Mouse (Mus musculus) MEL-GATA-1-ER (cell line): Measurements from ENCODE around the gene Cdh18.
"Not testable (repeated sequence)": the region's sequence is repeated elsewhere in the genome, so short reads cannot be mapped to it uniquely, and the experiment has no call there.

Experiments
- DNase-seq: peaks from one replicate; pipeline ENCODE4 v3.0.0-alpha.2; 2012; ENCODE audit warnings: low read depth; ENCODE audit errors: extremely low read depth

The Cdh18 gene

GRCm38 (mm10) chr15:22548711-22549271 is at the start of gene Cdh18:
Gene Cdh18, plus strand, starts transcription at chr15:22549022.
- DNase-seq: no peak

- DNase-seq: no peak
These were observed 37.6 kb upstream of the Cdh18 start for GRCm38 (mm10) chr15:22511271-22511670.

DNA sequence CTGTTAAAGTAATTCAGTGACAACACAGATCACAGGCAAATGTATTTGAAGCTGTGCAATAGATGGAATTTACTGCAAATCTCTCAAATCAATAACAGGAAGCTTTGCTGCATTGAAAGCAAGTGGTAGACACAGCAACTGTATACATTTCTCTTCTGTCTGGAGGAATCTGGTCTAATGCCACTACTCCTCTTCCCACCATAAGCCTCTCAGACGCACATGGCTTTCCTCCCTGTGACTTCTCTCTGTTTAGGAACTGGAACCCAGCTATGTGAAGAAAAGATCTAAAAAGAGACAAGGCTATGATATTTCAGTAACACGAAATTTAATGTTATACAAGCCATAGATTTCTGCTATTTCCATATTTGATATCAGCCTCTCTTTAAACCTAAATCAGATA is 13.0 kb upstream of the Cdh18 start:
- no peak for DNase-seq

DNA sequence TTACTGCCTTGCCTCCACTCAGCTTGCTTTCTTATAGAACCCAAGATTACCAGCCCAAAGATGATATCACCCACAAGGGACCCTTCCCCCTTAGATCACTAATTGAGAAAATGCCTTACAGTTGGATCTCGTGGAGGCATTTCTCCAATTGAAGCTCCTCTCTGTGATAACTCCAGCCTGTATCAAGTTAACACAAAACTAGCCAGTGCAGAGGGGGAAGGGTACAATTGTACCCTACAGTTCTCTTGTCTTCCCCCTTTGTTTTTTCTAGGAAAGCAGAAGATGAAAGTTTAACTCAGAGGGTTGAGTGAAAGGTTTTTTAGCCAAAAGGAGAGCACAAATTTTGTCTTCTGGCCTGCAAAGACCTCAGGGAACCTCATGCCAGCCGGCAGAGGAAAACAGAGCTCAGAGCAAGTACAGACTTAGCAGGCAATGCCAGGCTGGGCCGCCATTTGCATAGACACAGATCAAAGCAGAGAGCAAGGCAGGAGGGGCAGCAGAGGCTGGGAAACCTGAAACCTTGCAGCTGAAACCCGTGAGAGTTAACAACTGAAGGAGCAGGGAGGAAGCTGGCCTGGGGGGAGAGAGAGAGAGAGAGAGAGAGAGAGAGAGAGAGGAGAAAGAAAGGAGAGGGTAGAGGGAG is 29.3 kb downstream of the Cdh18 start:
- no peak for DNase-seq

GRCm38 (mm10) chr15:22578617-22578990 is 29.8 kb downstream of the Cdh18 start:
- no peak for DNase-seq

DNA sequence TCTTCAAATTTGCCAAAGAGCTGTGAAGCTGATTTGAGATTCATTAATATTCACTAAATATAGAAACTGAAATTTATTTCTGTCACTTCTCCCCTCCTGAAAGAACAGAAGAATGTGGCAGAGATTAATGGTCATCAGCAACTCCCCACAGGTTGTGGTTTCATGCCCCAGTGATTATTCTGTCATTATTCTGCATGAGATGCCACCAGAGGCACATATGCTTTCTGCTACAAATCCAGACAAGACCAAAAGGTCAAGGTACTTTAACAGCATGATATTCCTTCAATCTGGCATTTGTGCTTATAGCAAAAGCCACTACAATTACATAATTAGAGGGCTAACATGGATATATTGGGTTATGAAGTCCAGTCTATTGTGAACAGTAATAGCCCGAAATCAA is 35.8 kb downstream of the Cdh18 start:
- DNase-seq: no peak

GRCm38 (mm10) chr15:22716376-22716775 is 167.6 kb downstream of the Cdh18 start:
- no peak for DNase-seq

GRCm38 (mm10) chr15:22717681-22718080 is 168.9 kb downstream of the Cdh18 start:
- no peak for DNase-seq

DNA sequence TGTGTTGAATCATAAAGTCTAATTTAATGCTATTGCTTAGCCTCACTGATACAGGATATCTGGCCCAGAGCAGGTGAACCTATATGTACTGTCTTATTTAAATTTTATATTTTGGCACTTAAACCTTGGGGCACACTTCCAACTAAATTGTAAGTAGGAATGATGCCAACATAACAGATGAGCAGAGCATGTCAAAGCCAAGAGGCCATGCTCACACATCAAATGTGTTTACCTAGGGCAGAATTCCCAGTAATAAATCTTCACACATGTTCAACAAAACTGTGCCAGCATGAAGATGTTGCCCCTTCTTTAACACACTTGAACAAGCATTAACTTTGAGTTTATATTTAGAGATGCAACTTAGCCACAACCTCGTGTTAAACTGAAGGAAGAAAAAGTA is 177.8 kb downstream of the Cdh18 start:
- DNase-seq: no peak

- no peak for DNase-seq
These were observed 184.2 kb downstream of the Cdh18 start for GRCm38 (mm10) chr15:22733039-22733438.

- DNase-seq: no peak
These were observed 187.3 kb downstream of the Cdh18 start for GRCm38 (mm10) chr15:22736165-22736564.

DNA sequence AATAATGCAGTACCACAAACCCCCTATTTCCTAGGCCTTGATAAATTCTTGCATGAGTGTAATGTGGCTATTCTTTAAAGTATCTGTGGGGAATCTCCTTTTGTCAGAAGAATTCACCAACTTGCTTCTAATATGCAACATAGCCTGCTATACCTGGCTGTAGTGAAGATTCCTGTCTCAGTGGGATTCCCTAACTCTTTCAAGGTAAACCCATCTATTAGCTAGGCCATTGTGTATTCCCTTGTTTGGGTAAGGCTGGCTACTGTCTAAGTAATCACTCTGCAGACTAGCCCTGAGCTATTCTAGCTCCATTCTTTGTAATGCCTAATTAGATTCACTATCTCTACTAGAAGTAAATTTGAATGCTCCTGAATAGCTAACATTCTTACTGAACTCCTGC is 212.4 kb downstream of the Cdh18 start:
- not testable (repeated sequence) for DNase-seq

- DNase-seq: peak; percentile 33
These were observed 217.8 kb downstream of the Cdh18 start for GRCm38 (mm10) chr15:22766591-22766990.

DNA sequence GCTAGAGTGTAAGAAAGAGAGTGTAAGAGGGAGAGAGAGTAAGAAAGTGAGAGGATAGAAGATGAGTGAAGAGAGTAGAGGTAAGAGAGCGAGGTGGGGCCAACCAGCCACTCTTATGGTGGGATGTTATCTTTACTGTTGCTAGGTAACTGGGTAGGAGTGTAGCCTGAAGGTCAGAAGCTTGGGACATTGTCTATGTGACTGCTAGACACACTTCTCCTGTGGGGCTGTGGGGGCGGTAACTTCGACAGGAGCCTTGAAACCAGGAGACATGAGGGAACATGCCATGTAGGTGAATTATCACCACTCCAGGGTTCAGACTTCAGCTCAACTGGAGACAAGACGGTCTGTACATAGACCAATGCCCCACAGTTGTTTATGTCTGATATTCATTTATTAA is 227.5 kb downstream of the Cdh18 start:
- no peak for DNase-seq

DNA sequence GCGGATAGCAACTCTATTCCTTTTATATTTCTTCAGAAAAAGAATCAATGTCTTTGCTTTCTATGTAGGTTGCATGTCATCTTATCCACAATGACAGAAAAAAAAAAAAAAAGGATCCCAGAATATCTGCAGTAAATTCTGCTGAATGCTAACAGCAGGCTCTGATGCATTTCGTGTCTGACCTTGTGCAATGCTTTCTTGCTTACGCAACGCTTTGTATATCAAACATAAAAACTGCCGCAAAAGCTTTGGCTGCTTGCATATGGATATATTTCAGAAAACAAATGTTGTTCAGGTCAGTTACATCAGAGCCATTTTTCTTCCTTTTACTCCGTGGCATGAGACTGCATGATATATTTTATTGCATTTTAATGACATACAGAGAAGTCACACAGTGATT is 240.9 kb downstream of the Cdh18 start:
- DNase-seq: no peak

DNA sequence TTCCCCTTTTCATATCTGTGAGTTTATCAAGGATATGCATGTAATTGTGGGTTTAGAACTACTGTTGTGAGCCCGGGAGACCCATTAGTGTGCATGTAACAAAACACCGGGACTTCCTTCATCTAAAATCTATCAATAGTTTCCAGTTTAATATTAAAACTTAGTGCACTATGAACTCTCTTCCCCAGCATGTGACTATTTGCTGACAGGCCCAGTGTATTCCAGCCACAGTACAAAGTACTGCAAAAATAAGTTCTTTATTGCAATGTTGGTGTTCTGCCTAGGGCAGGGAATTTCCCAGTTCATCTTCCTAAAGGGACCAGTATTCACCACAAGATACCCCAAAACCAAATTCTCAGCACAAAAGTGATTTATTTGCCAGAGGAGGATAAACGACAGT is 243.0 kb downstream of the Cdh18 start:
- DNase-seq: no peak

DNA sequence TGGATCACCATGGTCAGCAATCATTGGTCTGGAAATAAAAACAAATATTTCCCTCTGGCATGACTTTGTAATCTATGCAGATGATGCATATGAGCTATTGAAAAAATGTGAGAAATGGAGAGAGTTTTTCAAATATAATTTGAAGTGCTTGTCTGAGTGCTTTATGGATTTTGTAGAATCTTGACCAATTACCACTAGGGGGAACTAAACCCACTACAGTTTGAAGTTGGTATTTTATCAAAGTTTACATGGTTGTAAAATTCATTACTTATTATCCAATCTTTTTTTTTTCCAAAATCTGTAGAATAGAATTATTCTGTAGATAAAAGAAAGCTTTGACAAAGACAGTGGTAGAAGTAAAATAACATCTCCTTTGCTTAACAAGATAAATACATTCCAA is 284.3 kb downstream of the Cdh18 start:
- no peak for DNase-seq

DNA sequence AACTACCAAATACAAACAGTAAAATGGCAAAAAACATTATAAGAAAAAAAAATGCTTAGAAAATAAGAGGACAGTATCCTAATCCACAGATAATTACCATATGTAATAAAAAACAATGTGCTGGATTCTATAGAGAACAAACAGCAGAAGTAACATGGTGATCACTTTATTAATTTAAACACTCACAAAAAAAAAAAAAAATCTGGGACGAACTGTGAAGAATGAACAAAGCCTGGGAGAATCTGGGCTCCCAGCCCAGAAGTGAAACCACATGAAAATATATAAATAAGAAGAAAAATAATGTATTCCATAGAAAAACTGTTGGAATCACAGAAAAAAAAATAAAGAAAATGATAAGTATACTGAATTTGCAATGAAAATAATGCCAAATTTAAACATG is 288.4 kb downstream of the Cdh18 start:
- no peak for DNase-seq

- DNase-seq: no peak
These were observed 308.9 kb downstream of the Cdh18 start for GRCm38 (mm10) chr15:22857704-22858103.

DNA sequence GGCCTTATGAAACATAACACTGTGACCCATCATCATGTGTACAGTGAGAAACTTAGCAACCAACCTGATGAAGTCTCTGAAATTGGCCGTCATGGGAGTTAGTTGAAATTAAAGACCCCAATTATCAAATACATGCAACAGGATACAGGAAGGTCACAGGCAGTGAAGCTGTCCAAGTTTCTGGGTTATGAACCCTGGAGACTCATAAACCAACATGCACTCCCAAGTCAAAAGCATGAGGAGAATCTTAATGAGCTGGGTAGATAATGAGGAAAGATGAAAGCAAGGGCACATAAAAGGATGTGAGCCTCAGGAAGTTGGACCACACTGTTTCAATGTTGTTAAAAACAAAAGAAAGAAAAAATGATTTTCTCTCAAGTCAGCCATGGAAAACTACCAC is 321.9 kb downstream of the Cdh18 start:
- DNase-seq: no peak

DNA sequence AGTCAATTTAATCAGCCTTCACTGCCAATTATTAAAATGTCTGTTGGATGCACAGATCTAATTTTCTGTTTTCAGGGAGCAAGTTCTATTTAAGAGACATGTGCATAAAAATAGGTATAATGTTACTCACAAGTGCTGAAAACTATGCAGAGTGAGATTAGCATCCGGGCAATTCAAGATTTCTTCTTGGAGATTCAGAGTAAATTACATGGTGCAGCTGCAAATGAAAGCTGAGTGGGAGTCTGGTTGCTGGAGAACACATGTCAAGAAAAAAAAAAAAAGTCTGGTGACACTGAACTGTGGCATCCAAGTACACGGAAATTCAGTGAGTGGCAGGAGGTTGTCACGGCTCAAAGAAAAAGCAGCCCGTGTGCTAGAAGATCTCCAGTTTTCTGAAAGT is 348.9 kb downstream of the Cdh18 start:
- no peak for DNase-seq

DNA sequence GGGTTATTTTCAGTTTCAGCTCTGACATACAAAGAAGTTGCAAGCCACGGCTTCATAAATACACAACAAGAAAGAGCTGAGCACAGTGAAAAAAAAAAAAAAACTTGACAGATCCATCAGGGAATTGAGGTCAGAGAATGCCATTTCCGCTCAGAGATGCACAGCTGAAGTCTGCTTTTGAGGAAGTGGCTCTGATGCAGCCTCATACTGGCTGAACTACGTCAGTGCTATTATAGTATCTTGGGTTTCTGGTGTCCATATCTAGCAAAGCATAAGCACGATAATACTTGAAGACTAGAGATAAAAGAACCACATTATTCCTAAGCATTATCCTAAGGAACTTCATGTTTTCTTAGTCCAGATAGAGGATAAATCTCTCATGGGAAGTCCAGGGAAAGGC is 349.4 kb downstream of the Cdh18 start:
- peak; percentile 47 for DNase-seq

DNA sequence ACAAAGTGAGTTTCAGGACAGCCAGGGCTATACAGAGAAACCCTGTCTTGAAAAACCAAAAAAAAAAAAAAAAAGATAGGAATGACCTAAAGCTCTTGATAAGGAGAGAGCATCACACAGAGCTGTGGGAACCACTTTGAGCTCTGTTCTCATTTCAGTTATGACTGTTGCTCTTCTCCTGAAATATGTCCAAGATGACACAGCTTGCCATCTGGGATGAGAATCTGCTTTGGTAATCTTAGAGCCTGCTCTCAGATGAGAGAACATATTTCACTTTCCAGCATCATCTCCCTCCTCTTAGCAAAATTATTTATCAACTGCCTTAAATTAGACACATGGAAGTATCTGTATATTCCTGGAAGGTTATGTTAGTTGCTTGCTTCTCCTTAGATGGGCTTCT is 365.6 kb downstream of the Cdh18 start:
- DNase-seq: no peak

GRCm38 (mm10) chr15:22934293-22934692 is 385.5 kb downstream of the Cdh18 start:
- no peak for DNase-seq
